Comparison of ENCODE assay signal across 15 mouse cellular contexts in the genomic region with DNA sequence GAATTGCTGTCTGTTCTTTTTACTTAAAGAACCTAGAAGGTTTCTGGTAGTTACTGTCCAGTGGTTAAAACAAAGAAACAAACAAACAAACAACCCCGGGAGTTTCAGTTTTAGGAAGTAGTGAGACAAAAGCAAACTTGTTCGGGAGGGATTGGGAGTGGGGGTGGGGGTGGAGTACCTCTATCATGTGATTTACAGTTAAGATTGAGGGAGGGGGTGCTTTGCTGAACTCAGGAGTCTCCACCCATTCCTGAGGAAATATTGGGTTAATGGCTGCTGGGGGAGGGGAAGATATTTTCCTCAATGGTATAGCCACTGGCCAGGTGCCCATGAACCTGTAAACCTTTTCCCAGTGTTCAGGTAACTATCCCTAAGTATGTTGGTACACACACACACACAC. TPM values are rescaled to one million over a fixed set of nuclear protein-coding genes. Genes with fewer than 3 reads are reported as not detected.
DNase-seq lines count a peak whose midpoint lies in the region; ATAC-seq and TF ChIP-seq lines count a peak whose summit lies in the region.
"Had no signal": no experiment of that assay in that cellular context is flagged by ENCODE, and none has a peak within 500 bp of the region (broad histone marks: within the 10 kb centered on the region; RNA-seq: fewer than 3 reads in every experiment).

No protein-coding gene starts in this region.

- H3K9ac ChIP-seq in forebrain, embryonic 13.5 days, result no peak overlapping the region
- H3K9ac ChIP-seq in forebrain, embryonic 12.5 days, result no peak overlapping the region
- H3K9ac ChIP-seq in liver, embryonic 11.5 days (ENCODE audit: low read depth, low read length), result no peak overlapping the region
- H3K9ac ChIP-seq in liver, postnatal 0 days (replicated peaks), result no peak overlapping the region
- peak overlapping the region; percentile 66; the same call in 1 of the 2 replicates for H3K9ac ChIP-seq in ES-E14 (ENCODE audit: insufficient read depth, low read depth, low read length, poor library complexity, severe bottlenecking)
- H3K9ac ChIP-seq in liver, embryonic 14.5 days (replicated peaks), result no peak overlapping the region
- no peak overlapping the region for H3K9ac ChIP-seq in intestine, embryonic 16.5 days (ENCODE audit: low read depth, low read length)
- H3K9ac ChIP-seq: neural tube, embryonic 12.5 days had no signal

- no peaks in the 10 kb centered on the region for H3K27me3 ChIP-seq in forebrain, embryonic 13.5 days
- H3K27me3 ChIP-seq in forebrain, embryonic 12.5 days, result no peaks in the 10 kb centered on the region
- H3K27me3 ChIP-seq in liver, embryonic 11.5 days (replicated peaks; ENCODE audit: control insufficient read depth, insufficient read depth, low read length), result no peaks in the 10 kb centered on the region
- no peaks in the 10 kb centered on the region for H3K27me3 ChIP-seq in liver, postnatal 0 days (ENCODE audit: insufficient read depth, low read length)
- no peaks in the 10 kb centered on the region for H3K27me3 ChIP-seq in liver, embryonic 14.5 days (ENCODE audit: control insufficient read depth, insufficient read depth, low read length)
- H3K27me3 ChIP-seq in intestine, embryonic 16.5 days (replicated peaks; ENCODE audit: control insufficient read depth, insufficient read depth, low read length), result no peaks in the 10 kb centered on the region
- H3K27me3 ChIP-seq: neural tube, embryonic 12.5 days had no signal

- no peak for ATAC-seq in forebrain, embryonic 13.5 days
- ATAC-seq in forebrain, embryonic 12.5 days (ENCODE audit: low FRiP score), result no peak
- ATAC-seq in liver, embryonic 11.5 days (replicated peaks; ENCODE audit: low FRiP score), result no peak
- ATAC-seq in liver, postnatal 0 days, result no peak
- ATAC-seq in liver, embryonic 14.5 days (ENCODE audit: insufficient read depth), result no peak
- ATAC-seq in intestine, embryonic 16.5 days, result no peak
- ATAC-seq: hindbrain, postnatal 0 days had no signal

- 55% methylated on average over 2 of the region's 2 CpGs for WGBS in forebrain, embryonic 13.5 days
- WGBS in forebrain, embryonic 12.5 days, result 85% methylated on average over 2 of the region's 2 CpGs
- 54% methylated on average over 2 of the region's 2 CpGs for WGBS in liver, embryonic 11.5 days
- WGBS in liver, postnatal 0 days (ENCODE audit: insufficient replicate concordance), result 37% methylated on average over 2 of the region's 2 CpGs
- 28% methylated on average over 2 of the region's 2 CpGs for WGBS in liver, embryonic 14.5 days (ENCODE audit: insufficient replicate concordance)
- WGBS in intestine, embryonic 16.5 days, result 63% methylated on average over 2 of the region's 2 CpGs

- H3K36me3 ChIP-seq in forebrain, embryonic 13.5 days (ENCODE audit: poor library complexity, severe bottlenecking), result no peaks in the 10 kb centered on the region
- H3K36me3 ChIP-seq in forebrain, embryonic 12.5 days (replicated peaks), result no peaks in the 10 kb centered on the region
- H3K36me3 ChIP-seq in liver, embryonic 11.5 days (ENCODE audit: control insufficient read depth, insufficient read depth, low read length), result no peaks in the 10 kb centered on the region
- no peaks in the 10 kb centered on the region for H3K36me3 ChIP-seq in liver, postnatal 0 days (replicated peaks; ENCODE audit: insufficient read depth, low read length)
- no peaks in the 10 kb centered on the region for H3K36me3 ChIP-seq in ES-E14 (ENCODE audit: control insufficient read depth, insufficient read depth, low read length, poor library complexity, severe bottlenecking)
- no peaks in the 10 kb centered on the region for H3K36me3 ChIP-seq in liver, embryonic 14.5 days (replicated peaks; ENCODE audit: control insufficient read depth, insufficient read depth, low read depth)
- H3K36me3 ChIP-seq in intestine, embryonic 16.5 days (ENCODE audit: control insufficient read depth, insufficient read depth, low read length), result no peaks in the 10 kb centered on the region
- H3K36me3 ChIP-seq: neural tube, embryonic 12.5 days had no signal

- no peak for DNase-seq in liver, embryonic 11.5 days (ENCODE audit: low spot score)
- no peak for DNase-seq in liver, postnatal 0 days
- DNase-seq in ES-E14 (ENCODE audit: low read depth, low spot score), result no peak
- DNase-seq in liver, embryonic 14.5 days (ENCODE audit: low read depth in 3 of 3, low spot score in 3 of 3), result no peak
- DNase-seq in right cerebral cortex, adult 2 months (ENCODE audit: low spot score in 2 of 2), result no peak
- DNase-seq: heart, postnatal 14 days; kidney, adult 2 months; layer of hippocampus, postnatal 36 days; left cerebral cortex, postnatal 4 days; lung, embryonic 14.5 days had no signal

- TF ChIP-seq CTCF in liver, postnatal 0 days (IDR thresholded peaks at IDR 0.05; ENCODE audit: low read depth), result no peak
- TF ChIP-seq CTCF in liver, embryonic 14.5 days (IDR thresholded peaks at IDR 0.05; ENCODE audit: low read depth), result no peak

- in situ Hi-C loops in ES-E14 (cut with MboI; ENCODE audit: low sequenced_read_pairs in 2 of 2, unreplicated experiment in 2 of 2), result loop anchor here (10.0 to 25.0 kb wide), 2 partner anchors 311 to 314 kb away; no protein-coding TSS in a partner anchor

- H3K27ac ChIP-seq in forebrain, embryonic 13.5 days, result no peak overlapping the region
- H3K27ac ChIP-seq in forebrain, embryonic 12.5 days, result no peak overlapping the region
- no peak overlapping the region for H3K27ac ChIP-seq in liver, embryonic 11.5 days (ENCODE audit: low read depth, low read length)
- H3K27ac ChIP-seq in liver, postnatal 0 days (ENCODE audit: low read depth), result no peak overlapping the region
- H3K27ac ChIP-seq in ES-E14 (ENCODE audit: insufficient read depth, low read depth, low read length, poor library complexity, severe bottlenecking), result peak overlapping the region; percentile 92; the same call in 1 of the 2 replicates
- no peak overlapping the region for H3K27ac ChIP-seq in liver, embryonic 14.5 days
- H3K27ac ChIP-seq in intestine, embryonic 16.5 days (ENCODE audit: low read length), result no peak overlapping the region
- H3K27ac ChIP-seq: hindbrain, postnatal 0 days; neural tube, embryonic 12.5 days had no signal

- no peak for TF ChIP-seq EP300 in liver, postnatal 0 days (IDR thresholded peaks at IDR 0.05; ENCODE audit: low read depth)
- TF ChIP-seq EP300 in liver, embryonic 14.5 days (IDR thresholded peaks at IDR 0.05; ENCODE audit: low read depth), result no peak

- no peak overlapping the region for H3K4me3 ChIP-seq in forebrain, embryonic 13.5 days
- H3K4me3 ChIP-seq in forebrain, embryonic 12.5 days (replicated peaks), result no peak overlapping the region
- no peak overlapping the region for H3K4me3 ChIP-seq in liver, embryonic 11.5 days (ENCODE audit: low read depth, low read length)
- no peak overlapping the region for H3K4me3 ChIP-seq in liver, postnatal 0 days (ENCODE audit: low read depth, low read length)
- peak overlapping the region; percentile 41 to 72 for H3K4me3 ChIP-seq in ES-E14 (ENCODE audit: insufficient read depth in 1 of 2, low read depth in 1 of 2, low read length in 2 of 2, poor library complexity in 1 of 2, severe bottlenecking in 1 of 2)
- no peak overlapping the region for H3K4me3 ChIP-seq in liver, embryonic 14.5 days (ENCODE audit: insufficient read depth in 1 of 2, low read depth in 2 of 2, low read length in 2 of 2)
- no peak overlapping the region for H3K4me3 ChIP-seq in intestine, embryonic 16.5 days (ENCODE audit: low read length)

- no peaks in the 10 kb centered on the region for H3K9me3 ChIP-seq in forebrain, embryonic 13.5 days (replicated peaks)
- no peaks in the 10 kb centered on the region for H3K9me3 ChIP-seq in forebrain, embryonic 12.5 days
- H3K9me3 ChIP-seq in liver, embryonic 11.5 days (ENCODE audit: control insufficient read depth, low read length), result no peaks in the 10 kb centered on the region
- no peaks in the 10 kb centered on the region for H3K9me3 ChIP-seq in liver, postnatal 0 days (ENCODE audit: low read length)
- no peaks in the 10 kb centered on the region for H3K9me3 ChIP-seq in ES-E14 (ENCODE audit: control insufficient read depth, insufficient read depth, low read depth, low read length)
- H3K9me3 ChIP-seq in liver, embryonic 14.5 days (ENCODE audit: control insufficient read depth, low read length), result no peaks in the 10 kb centered on the region
- no peaks in the 10 kb centered on the region for H3K9me3 ChIP-seq in intestine, embryonic 16.5 days (ENCODE audit: control insufficient read depth, low read length)
- H3K9me3 ChIP-seq: neural tube, embryonic 12.5 days had no signal

- peaks cover 31% of the 10 kb centered on the region for H3K4me1 ChIP-seq in forebrain, embryonic 13.5 days
- H3K4me1 ChIP-seq in forebrain, embryonic 12.5 days, result peaks cover 31% of the 10 kb centered on the region
- H3K4me1 ChIP-seq in liver, embryonic 11.5 days (replicated peaks; ENCODE audit: control insufficient read depth, insufficient read depth, low read length), result peaks cover 15% of the 10 kb centered on the region
- peaks cover 24% of the 10 kb centered on the region for H3K4me1 ChIP-seq in liver, postnatal 0 days (ENCODE audit: insufficient read depth)
- H3K4me1 ChIP-seq in ES-E14 (ENCODE audit: control insufficient read depth in 2 of 2, insufficient read depth in 2 of 2, low read length in 2 of 2, poor library complexity in 1 of 2), result peaks cover 0 to 7% of the 10 kb centered on the region in 2 experiments; a peak in 1 of 4 replicates
- peaks cover 6 to 19% of the 10 kb centered on the region in 2 experiments for H3K4me1 ChIP-seq in liver, embryonic 14.5 days (replicated peaks; ENCODE audit: control insufficient read depth in 2 of 2, insufficient read depth in 2 of 2, low read length in 1 of 2)
- peaks cover 8% of the 10 kb centered on the region; the same call in 1 of the 2 replicates for H3K4me1 ChIP-seq in intestine, embryonic 16.5 days (ENCODE audit: control insufficient read depth, insufficient read depth, low read length)
- H3K4me1 ChIP-seq: neural tube, embryonic 12.5 days had no signal

- H3K4me2 ChIP-seq in forebrain, embryonic 13.5 days, result peak overlapping the region; percentile 50
- H3K4me2 ChIP-seq in forebrain, embryonic 12.5 days, result no peak overlapping the region
- peak overlapping the region; percentile 77; the same call in 1 of the 2 replicates for H3K4me2 ChIP-seq in liver, embryonic 11.5 days
- no peak overlapping the region for H3K4me2 ChIP-seq in liver, postnatal 0 days (ENCODE audit: low read depth, low read length)
- H3K4me2 ChIP-seq in liver, embryonic 14.5 days (ENCODE audit: low read depth), result peak overlapping the region; percentile 70
- no peak overlapping the region for H3K4me2 ChIP-seq in intestine, embryonic 16.5 days (ENCODE audit: low read depth, low read length)

RNA-seq across cellular contexts. Expression of gene Nufip1, which starts 40.3 kb away (rescaled TPM):
- 16.1 and 16.6 TPM in 2 replicates for polyA plus RNA-seq in forebrain, embryonic 13.5 days (2015; fragmentation: Nextera tagmentation; extraction: Ambion mirVana)
- 18.5 and 19.0 TPM in 2 replicates for polyA plus RNA-seq in forebrain, embryonic 12.5 days (2016; fragmentation: Nextera tagmentation; extraction: Ambion mirVana)
- 17.3 and 18.5 TPM in 2 replicates for polyA plus RNA-seq in liver, embryonic 11.5 days (2014; fragmentation: Nextera tagmentation; extraction: Ambion mirVana)
- polyA plus RNA-seq in liver, postnatal 0 days (2015; fragmentation: Nextera tagmentation; extraction: Ambion mirVana), result 4.7 and 5.1 TPM in 2 replicates
- total RNA-seq in ES-E14 (2012; rRNA removed), result 13.8 and 20.6 TPM in 2 replicates
- 1.9 and 3.1 TPM in 2 replicates for polyA plus RNA-seq in liver, embryonic 14.5 days (2012; rRNA removed)
- 4.6 and 5.3 TPM in 2 replicates for polyA plus RNA-seq in liver, embryonic 14.5 days (2014; fragmentation: Nextera tagmentation; extraction: Ambion mirVana)
- 13.6 and 15.0 TPM in 2 replicates for polyA plus RNA-seq in intestine, embryonic 16.5 days (2015; fragmentation: Nextera tagmentation; extraction: Ambion mirVana)

RNA-seq across cellular contexts. Expression of gene Gpalpp1, which starts 40.5 kb away (rescaled TPM):
- polyA plus RNA-seq in forebrain, embryonic 13.5 days (2015; fragmentation: Nextera tagmentation; extraction: Ambion mirVana), result 13.6 and 14.5 TPM in 2 replicates
- polyA plus RNA-seq in forebrain, embryonic 12.5 days (2016; fragmentation: Nextera tagmentation; extraction: Ambion mirVana), result 19.0 and 20.3 TPM in 2 replicates
- polyA plus RNA-seq in liver, embryonic 11.5 days (2014; fragmentation: Nextera tagmentation; extraction: Ambion mirVana), result 15.7 and 16.3 TPM in 2 replicates
- 2.6 and 3.2 TPM in 2 replicates for polyA plus RNA-seq in liver, postnatal 0 days (2015; fragmentation: Nextera tagmentation; extraction: Ambion mirVana)
- 7.9 and 11.4 TPM in 2 replicates for total RNA-seq in ES-E14 (2012; rRNA removed)
- polyA plus RNA-seq in liver, embryonic 14.5 days (2012; rRNA removed), result 2.7 and 3.9 TPM in 2 replicates
- polyA plus RNA-seq in liver, embryonic 14.5 days (2014; fragmentation: Nextera tagmentation; extraction: Ambion mirVana), result 5.2 and 6.3 TPM in 2 replicates
- 9.0 and 9.8 TPM in 2 replicates for polyA plus RNA-seq in intestine, embryonic 16.5 days (2015; fragmentation: Nextera tagmentation; extraction: Ambion mirVana)

Comparison
In these comparisons a context has a peak if more than half of its experiments do, and no peak if none do; other contexts are left out.
1. H3K4me2 ChIP-seq: peak in forebrain, embryonic 13.5 days (single experiment), liver, embryonic 11.5 days (single experiment) and liver, embryonic 14.5 days (single experiment); none in forebrain, embryonic 12.5 days (single experiment), liver, postnatal 0 days (single experiment) and intestine, embryonic 16.5 days (single experiment).
2. H3K4me3 ChIP-seq: peak in ES-E14 (2 of 2); none in forebrain, embryonic 13.5 days (single experiment), forebrain, embryonic 12.5 days (single experiment), liver, embryonic 11.5 days (single experiment), liver, postnatal 0 days (single experiment), liver, embryonic 14.5 days (0 of 2) and intestine, embryonic 16.5 days (single experiment).